Mouse (Mus musculus): ENCODE measurements around the gene Drd3. TPM values are rescaled to one million over a fixed set of nuclear protein-coding genes. Genes with fewer than 3 reads are reported as not detected.
A peak's percentile ranks its signal among the peaks of the same experiment; 100 is the strongest.

The Drd3 gene
- polyA plus RNA-seq, 1 experiment from 2014 or later, result 0.13 TPM

DNA sequence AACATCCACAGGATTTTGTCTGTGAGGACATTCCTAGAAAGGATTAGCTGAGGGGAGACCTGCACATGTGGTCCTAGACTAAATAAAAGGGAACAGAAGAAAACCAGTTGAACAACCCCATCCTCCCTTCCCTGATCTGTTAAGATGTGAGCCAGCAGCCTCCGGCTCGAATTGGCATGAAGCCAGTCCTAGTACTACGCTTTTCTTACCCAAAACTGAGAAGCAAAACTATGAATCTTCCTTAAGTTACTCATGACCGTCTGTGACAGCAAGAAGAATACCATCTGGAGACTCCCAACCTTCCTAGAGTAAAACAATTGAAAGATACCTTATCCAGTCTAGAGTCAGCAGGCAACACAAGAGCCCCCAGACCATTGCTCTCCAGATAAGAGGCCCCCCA is 15.9 kb upstream of the Drd3 start:
- H3K36me3 ChIP-seq, result no peaks in the 10 kb centered on the region
- 0 out of 2 replicates have a peak, but pooled peaks cover 2% of the 10 kb centered on the region for H3K4me1 ChIP-seq
- H3K9me3 ChIP-seq, result no peaks in the 10 kb centered on the region
- no peak overlapping the region for H3K4me2 ChIP-seq
- H3K27ac ChIP-seq, result no peak overlapping the region
- no peak overlapping the region for H3K9ac ChIP-seq
- WGBS, result 52% methylated on average over 4 of the region's 4 CpGs
- no peak overlapping the region for H3K4me3 ChIP-seq
- no peak for ATAC-seq (ENCODE audit: insufficient number of reproducible peaks, low FRiP score, low TSS enrichment, low read depth)
- no peaks in the 10 kb centered on the region for H3K27me3 ChIP-seq

- H3K36me3 ChIP-seq, result no peaks in the 10 kb centered on the region
- no peaks in the 10 kb centered on the region for H3K27me3 ChIP-seq
- no peaks in the 10 kb centered on the region for H3K9me3 ChIP-seq
- ATAC-seq (ENCODE audit: insufficient number of reproducible peaks, low FRiP score, low TSS enrichment, low read depth), result no peak
- 50% methylated on average over 2 of the region's 2 CpGs for WGBS
- H3K4me3 ChIP-seq, result no peak overlapping the region
- H3K27ac ChIP-seq, result no peak overlapping the region
- H3K9ac ChIP-seq, result no peak overlapping the region
- no peaks in the 10 kb centered on the region for H3K4me1 ChIP-seq
- no peak overlapping the region for H3K4me2 ChIP-seq
These were observed 12.9 kb upstream of the Drd3 start for GRCm38 (mm10) chr16:43740936-43741335.

DNA sequence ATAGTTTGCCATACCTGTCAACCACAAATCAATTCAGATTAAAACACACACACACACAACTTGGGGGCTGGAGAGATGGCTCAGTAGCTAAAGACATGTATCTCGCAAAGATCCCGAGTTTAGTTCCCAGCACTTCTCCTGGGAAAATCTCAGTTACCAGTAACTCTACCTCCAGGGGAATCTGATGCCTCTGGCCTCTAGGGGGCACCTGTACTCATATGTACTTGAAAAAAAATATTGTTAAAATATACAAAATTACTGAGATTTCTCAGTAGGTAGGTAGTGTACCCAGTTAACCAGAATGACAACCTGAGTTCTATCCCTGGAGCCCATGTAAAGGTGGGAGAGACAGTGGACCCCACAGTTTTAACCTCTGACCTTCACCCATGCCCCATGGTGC is 5.4 kb upstream of the Drd3 start:
- Histone ChIP-seq H3K4me1 (no peaks in the 10 kb centered on the region), H3K27me3 (no peaks in the 10 kb centered on the region), H3K36me3 (no peaks in the 10 kb centered on the region), H3K27ac (no peak overlapping the region), H3K4me2 (no peak overlapping the region), H3K4me3 (no peak overlapping the region), H3K9ac (no peak overlapping the region), H3K9me3 (no peaks in the 10 kb centered on the region)
- no peak for ATAC-seq (ENCODE audit: insufficient number of reproducible peaks, low FRiP score, low TSS enrichment, low read depth)
- WGBS, result 75% methylated on average over 2 of the region's 2 CpGs

GRCm38 (mm10) chr16:43752900-43753299 is 926 bp upstream of the Drd3 start:
- Histone ChIP-seq H3K27me3 (no peaks in the 10 kb centered on the region), H3K36me3 (no peaks in the 10 kb centered on the region), H3K27ac (no peak overlapping the region), H3K9me3 (no peaks in the 10 kb centered on the region), H3K4me2 (no peak overlapping the region), H3K4me3 (no peak overlapping the region), H3K4me1 (no peaks in the 10 kb centered on the region), H3K9ac (no peak overlapping the region)
- WGBS, result 83% methylated on average over 8 of the region's 8 CpGs
- ATAC-seq (ENCODE audit: insufficient number of reproducible peaks, low FRiP score, low TSS enrichment, low read depth), result no peak

DNA sequence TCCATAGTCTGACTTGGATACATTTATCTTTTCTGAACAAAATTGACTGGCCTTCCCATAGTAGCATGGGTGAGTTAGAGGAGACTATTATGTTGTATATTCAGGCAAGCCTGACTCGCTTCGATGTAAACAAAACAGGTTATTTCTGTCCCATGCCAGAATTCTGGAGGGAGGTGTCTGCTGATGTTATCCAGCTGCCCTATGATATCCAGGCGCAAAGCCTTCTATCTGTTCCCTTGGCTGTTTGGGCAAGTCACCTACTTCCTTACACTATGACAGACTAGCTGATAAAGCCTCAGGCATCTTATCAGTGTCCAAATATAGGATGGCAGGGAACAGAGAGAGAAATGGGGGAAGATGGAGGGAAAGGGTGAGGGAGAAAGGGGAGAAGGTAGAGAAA is 18.5 kb downstream of the Drd3 start:
- Histone ChIP-seq H3K9me3 (no peaks in the 10 kb centered on the region), H3K4me1 (no peaks in the 10 kb centered on the region), H3K4me3 (no peak overlapping the region), H3K4me2 (no peak overlapping the region), H3K36me3 (no peaks in the 10 kb centered on the region), H3K27me3 (no peaks in the 10 kb centered on the region), H3K27ac (no peak overlapping the region), H3K9ac (no peak overlapping the region)
- no peak for ATAC-seq (ENCODE audit: insufficient number of reproducible peaks, low FRiP score, low TSS enrichment, low read depth)
- WGBS, result 81% methylated on average over 3 of the region's 3 CpGs

- WGBS, result 90% methylated on average over 1 of the region's 1 CpGs
- no peak overlapping the region for H3K4me2 ChIP-seq
- ATAC-seq (ENCODE audit: insufficient number of reproducible peaks, low FRiP score, low TSS enrichment, low read depth), result no peak
- H3K27me3 ChIP-seq, result no peaks in the 10 kb centered on the region
- H3K27ac ChIP-seq, result no peak overlapping the region
- no peak overlapping the region for H3K9ac ChIP-seq
- H3K4me1 ChIP-seq, result no peaks in the 10 kb centered on the region
- H3K36me3 ChIP-seq, result no peaks in the 10 kb centered on the region
- H3K9me3 ChIP-seq, result no peaks in the 10 kb centered on the region
- H3K4me3 ChIP-seq, result no peak overlapping the region
These were observed 18.9 kb downstream of the Drd3 start for GRCm38 (mm10) chr16:43772766-43773165.

GRCm38 (mm10) chr16:43773506-43773905 is 19.7 kb downstream of the Drd3 start:
- Histone ChIP-seq H3K27ac (no peak overlapping the region), H3K9me3 (no peaks in the 10 kb centered on the region), H3K27me3 (no peaks in the 10 kb centered on the region), H3K4me2 (no peak overlapping the region), H3K4me3 (no peak overlapping the region), H3K36me3 (no peaks in the 10 kb centered on the region), H3K4me1 (no peaks in the 10 kb centered on the region), H3K9ac (no peak overlapping the region)
- ATAC-seq (ENCODE audit: insufficient number of reproducible peaks, low FRiP score, low TSS enrichment, low read depth), result no peak
- WGBS, result 86% methylated on average over 4 of the region's 4 CpGs

DNA sequence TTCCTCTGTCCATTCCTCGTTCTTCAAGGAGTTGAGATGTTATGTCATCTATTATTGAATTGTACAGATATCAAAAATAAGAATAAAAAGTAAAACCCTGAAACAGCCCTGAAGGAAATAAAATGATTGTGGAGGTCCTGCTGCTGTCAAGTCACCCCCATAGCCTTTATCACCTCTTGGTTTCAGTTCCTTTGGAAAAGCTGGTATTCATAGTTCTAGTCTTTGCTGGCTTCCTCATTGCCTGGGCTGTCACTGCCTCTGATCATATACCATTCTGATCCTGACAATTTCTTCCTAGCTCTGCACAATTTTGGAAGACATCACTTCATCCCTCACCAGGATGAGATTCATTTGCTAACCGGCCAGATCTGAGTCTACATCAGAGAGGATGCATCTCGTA is 23.1 kb downstream of the Drd3 start:
- no peaks in the 10 kb centered on the region for H3K36me3 ChIP-seq
- no peak overlapping the region for H3K4me2 ChIP-seq
- ATAC-seq (ENCODE audit: insufficient number of reproducible peaks, low FRiP score, low TSS enrichment, low read depth), result no peak
- H3K9me3 ChIP-seq, result no peaks in the 10 kb centered on the region
- no peak overlapping the region for H3K4me3 ChIP-seq
- H3K4me1 ChIP-seq, result no peaks in the 10 kb centered on the region
- no peak overlapping the region for H3K27ac ChIP-seq
- H3K27me3 ChIP-seq, result no peaks in the 10 kb centered on the region
- H3K9ac ChIP-seq, result no peak overlapping the region
- 75% methylated on average over 3 of the region's 3 CpGs for WGBS

GRCm38 (mm10) chr16:43799541-43799940 is 45.7 kb downstream of the Drd3 start:
- peaks cover 13% of the 10 kb centered on the region; the same call in 1 of the 2 replicates for H3K4me1 ChIP-seq
- ATAC-seq (ENCODE audit: insufficient number of reproducible peaks, low FRiP score, low TSS enrichment, low read depth), result no peak
- WGBS, result 59% methylated on average over 4 of the region's 4 CpGs

DNA sequence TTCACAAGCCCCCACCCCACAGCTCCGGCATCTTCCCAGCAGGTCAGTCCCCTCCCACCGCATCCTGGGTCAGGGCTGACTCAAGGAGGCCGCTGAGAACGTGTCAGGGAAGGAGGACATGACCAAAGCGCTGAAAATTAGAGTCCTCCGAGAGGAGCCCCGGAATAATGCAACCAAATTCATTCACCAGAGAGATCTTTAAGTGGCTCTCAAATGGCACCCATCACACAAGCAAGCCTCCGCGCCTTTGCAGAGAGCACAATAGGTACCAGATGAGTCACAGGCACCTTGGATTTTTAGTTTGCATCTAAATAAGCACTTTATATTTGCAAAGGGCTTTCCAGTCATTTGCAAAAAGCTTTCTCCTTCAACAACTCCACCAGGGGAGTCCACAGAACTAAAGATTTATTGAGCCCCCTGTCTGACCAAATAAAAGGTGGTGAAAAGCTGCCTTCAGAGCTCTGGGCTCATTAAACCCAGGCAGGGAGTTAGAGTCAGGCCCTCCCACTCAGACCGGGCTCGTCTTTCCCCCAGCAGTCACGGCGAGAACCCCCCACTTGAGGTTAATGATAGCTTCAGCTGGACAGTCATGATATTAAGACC is 46.4 kb downstream of the Drd3 start:
- no peak overlapping the region for H3K4me2 ChIP-seq
- H3K4me3 ChIP-seq, result no peak overlapping the region
- no peak overlapping the region for H3K27ac ChIP-seq
- no peaks in the 10 kb centered on the region for H3K36me3 ChIP-seq
- H3K4me1 ChIP-seq, result peaks cover 13% of the 10 kb centered on the region; the same call in 1 of the 2 replicates
- H3K27me3 ChIP-seq, result 0 out of 2 replicates have a peak, but pooled peaks cover 8% of the 10 kb centered on the region
- no peak overlapping the region for H3K9ac ChIP-seq
- no peak for ATAC-seq (ENCODE audit: insufficient number of reproducible peaks, low FRiP score, low TSS enrichment, low read depth)
- no peaks in the 10 kb centered on the region for H3K9me3 ChIP-seq
- 22% methylated on average over 13 of the region's 13 CpGs for whole genome bisulfite sequencing

More at GRCm38 (mm10) chr16:43799541-43799940, 45.7 kb downstream of the Drd3 start:
- Histone ChIP-seq H3K4me3 (no peak overlapping the region), H3K27me3 (0 out of 2 replicates have a peak, but pooled peaks cover 8% of the 10 kb centered on the region), H3K4me2 (no peak overlapping the region), H3K9me3 (no peaks in the 10 kb centered on the region), H3K27ac (no peak overlapping the region), H3K36me3 (no peaks in the 10 kb centered on the region), H3K9ac (no peak overlapping the region)

DNA sequence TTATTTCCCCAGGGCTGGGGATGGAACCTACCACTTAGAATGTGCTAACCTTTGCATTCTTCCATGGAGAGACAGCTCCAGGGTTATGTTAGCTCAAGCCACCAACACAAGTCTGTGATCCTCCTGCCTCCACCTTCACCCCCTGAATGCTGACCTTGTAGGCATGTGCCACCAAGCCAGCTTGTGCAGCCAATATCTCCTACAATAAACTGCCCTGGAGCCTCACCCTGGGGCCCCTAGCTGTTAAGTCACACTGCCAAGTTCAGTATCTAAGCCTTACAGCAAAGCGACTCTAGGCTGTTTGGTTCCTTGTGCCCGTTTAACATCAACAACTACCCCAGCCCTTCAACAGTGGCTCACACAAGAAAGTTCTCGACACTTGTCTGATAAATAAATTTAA is 47.3 kb downstream of the Drd3 start:
- WGBS, result 40% methylated on average over 3 of the region's 3 CpGs
- 0 out of 2 replicates have a peak, but pooled peaks cover 8% of the 10 kb centered on the region for H3K27me3 ChIP-seq
- no peak overlapping the region for H3K4me3 ChIP-seq
- no peaks in the 10 kb centered on the region for H3K36me3 ChIP-seq
- H3K4me1 ChIP-seq, result peaks cover 13% of the 10 kb centered on the region; the same call in 1 of the 2 replicates
- H3K4me2 ChIP-seq, result no peak overlapping the region
- ATAC-seq (ENCODE audit: insufficient number of reproducible peaks, low FRiP score, low TSS enrichment, low read depth), result no peak
- no peak overlapping the region for H3K27ac ChIP-seq
- H3K9me3 ChIP-seq, result no peaks in the 10 kb centered on the region
- H3K9ac ChIP-seq, result no peak overlapping the region

- Histone ChIP-seq H3K4me1 (peaks cover 13% of the 10 kb centered on the region; the same call in 1 of the 2 replicates), H3K4me2 (peak overlapping the region; percentile 73), H3K27ac (peak overlapping the region; percentile 73), H3K36me3 (no peaks in the 10 kb centered on the region), H3K9ac (0 out of 2 replicates have a peak overlapping the region, but pooled peaks have one; percentile 17), H3K4me3 (peak overlapping the region; percentile 43), H3K27me3 (0 out of 2 replicates have a peak, but pooled peaks cover 8% of the 10 kb centered on the region), H3K9me3 (no peaks in the 10 kb centered on the region)
- 2% methylated on average over 18 of the region's 18 CpGs for WGBS
- peak; percentile 82 for ATAC-seq (ENCODE audit: insufficient number of reproducible peaks, low FRiP score, low TSS enrichment, low read depth)
These were observed 48.0 kb downstream of the Drd3 start for GRCm38 (mm10) chr16:43801791-43802307.
